Mouse (Mus musculus) megakaryocyte-erythroid progenitor cell, adult 5 weeks (primary cell): ENCODE measurements around the gene Plcz1. TPM values are rescaled to one million over a fixed set of nuclear protein-coding genes. Genes with fewer than 3 reads are reported as not detected.

Experiments
- polyA plus RNA-seq: library from polyadenylated mRNA; stranded (reverse); fragments of >175 nt; gene quantifications from 2 replicates; pipeline ENCODE4 v1.2.3, GENCODE M21; 2012

Plcz1 gene
- not detected in 2 replicates for polyA plus RNA-seq

GRCm38 (mm10) chr6:140041357-140041756 lies at the start of gene Plcz1:
Plcz1 (minus strand) TSS chr6:140041457.

GRCm38 (mm10) chr6:140040952-140041351 lies 305 bp downstream of the Plcz1 start, which contains the start of gene Capza3:
Capza3 (plus strand) TSS chr6:140041252.

Other genes starting within 250 kb of the Plcz1 start
- not detected in 2 replicates for gene Capza3, start 205 bp downstream of the Plcz1 start, polyA plus RNA-seq